Mouse (Mus musculus) midbrain, embryonic 16.5 days (tissue): ENCODE measurements around the gene Igsf8. TPM values are rescaled to one million over a fixed set of nuclear protein-coding genes. Genes with fewer than 3 reads are reported as not detected.

ENCODE experiments used
- ATAC-seq: fragments of 200-750 bp; cut with Nextera tagmentation; 2 replicates; pipeline ENCODE4 v1.8.0; 2017; ENCODE audit warnings: moderate TSS enrichment
- H3K27ac ChIP-seq: fragments of 300-500 bp; sonication (generic); 2 replicates; pipeline ENCODE4 v1.5.1; 2014; ENCODE audit warnings: mild to moderate bottlenecking, low read length, mixed read lengths
- H3K27me3 ChIP-seq: fragments of 300-500 bp; sonication (generic); 2 replicates; pipeline ENCODE4 v1.6.1; 2014; ENCODE audit warnings: low read depth, low read length, mixed read lengths; ENCODE audit not compliant: control insufficient read depth, insufficient read depth
- H3K36me3 ChIP-seq: fragments of 300-500 bp; sonication (generic); 2 replicates; pipeline ENCODE4 v1.6.1; 2014; ENCODE audit warnings: mild to moderate bottlenecking, low read length, moderate library complexity, mixed read lengths; ENCODE audit not compliant: control insufficient read depth, insufficient read depth
- H3K4me1 ChIP-seq: fragments of 300-500 bp; sonication (generic); 2 replicates; pipeline ENCODE4 v1.6.1; 2014; ENCODE audit warnings: mild to moderate bottlenecking, low read length, mixed read lengths; ENCODE audit not compliant: control insufficient read depth, insufficient read depth
- H3K4me2 ChIP-seq: fragments of 300-500 bp; sonication (generic); 2 replicates; pipeline ENCODE4 v1.6.1; 2014; ENCODE audit warnings: mild to moderate bottlenecking, low read length, mixed read lengths
- H3K4me3 ChIP-seq: fragments of 300-500 bp; sonication (generic); 2 replicates; pipeline ENCODE4 v1.5.1; 2014; ENCODE audit warnings: low read depth, mild to moderate bottlenecking, low read length, moderate library complexity, mixed read lengths
- H3K9ac ChIP-seq: fragments of 300-500 bp; sonication (generic); 2 replicates; pipeline ENCODE4 v1.6.1; 2014; ENCODE audit warnings: low read depth, low read length, mixed read lengths
- H3K9me3 ChIP-seq: fragments of 300-500 bp; sonication (generic); replicated peaks from 2 replicates; pipeline ENCODE4 v1.6.1; 2014; ENCODE audit warnings: mild to moderate bottlenecking, low read length, mixed read lengths; ENCODE audit not compliant: control insufficient read depth, poor library complexity, severe bottlenecking
- WGBS: fragments of 180-500 bp; shearing (Covaris S2); extraction: QIAGEN DNeasy Blood & Tissue Kit; methylation state at CpG from one replicate; pipeline ENCODE4 v1.1.7; 2014; 5-methylcytosine and 5-hydroxymethylcytosine counted together
- polyA plus RNA-seq: library from polyadenylated mRNA; unstranded; fragments of >200 nt; fragmentation: Nextera tagmentation; extraction: Ambion mirVana; gene quantifications from 2 replicates; pipeline ENCODE4 v1.2.1, GENCODE M21; 2015

Gene Igsf8
- polyA plus RNA-seq, 1 experiment from 2014 or later, result 63.9 TPM

GRCm38 (mm10) chr1:172340729-172341321 is 79.4 kb downstream of the Igsf8 start, which contains the start of gene Kcnj10:
TSS of gene Kcnj10 (plus strand) at chr1:172341210.
- peak within 1 kb of the TSS; percentile 51 for H3K9ac ChIP-seq
- peak within 1 kb of the TSS; percentile 42 for H3K4me3 ChIP-seq
- WGBS, result 1% methylated on average over 38 of the region's 38 CpGs
- peaks cover 9% of the 10 kb centered on the region for H3K4me1 ChIP-seq
- H3K9me3 ChIP-seq, result no peaks in the 10 kb centered on the region
- H3K4me2 ChIP-seq, result peak within 1 kb of the TSS; percentile 64
- peak; percentile 90 for ATAC-seq
- H3K27ac ChIP-seq, result peak within 1 kb of the TSS; percentile 65
- peaks cover 8% of the 10 kb centered on the region for H3K27me3 ChIP-seq
- no peaks in the 10 kb centered on the region for H3K36me3 ChIP-seq

- ATAC-seq, result peak; percentile 5
- Histone ChIP-seq H3K36me3 (no peaks in the 10 kb centered on the region), H3K4me3 (peak overlapping the region; percentile 42), H3K4me1 (peaks cover 9% of the 10 kb centered on the region), H3K27me3 (peaks cover 8% of the 10 kb centered on the region), H3K9ac (peak overlapping the region; percentile 51), H3K9me3 (no peaks in the 10 kb centered on the region), H3K4me2 (peak overlapping the region; percentile 64), H3K27ac (peak overlapping the region; percentile 6)
- 18% methylated on average over 10 of the region's 10 CpGs for WGBS
Measured at GRCm38 (mm10) chr1:172341386-172341785, 79.9 kb downstream of the Igsf8 start.

GRCm38 (mm10) chr1:172342729-172343128 is 81.3 kb downstream of the Igsf8 start:
- Histone ChIP-seq H3K4me1 (peaks cover 9% of the 10 kb centered on the region), H3K4me3 (peak overlapping the region; percentile 42; the same call in 1 of the 2 replicates), H3K9me3 (no peaks in the 10 kb centered on the region), H3K9ac (no peak overlapping the region), H3K27ac (peak overlapping the region; percentile 65), H3K4me2 (peak overlapping the region; percentile 22; the same call in 1 of the 2 replicates), H3K36me3 (no peaks in the 10 kb centered on the region), H3K27me3 (peaks cover 8% of the 10 kb centered on the region)
- WGBS, result 70% methylated on average over 1 of the region's 3 CpGs
- peak; percentile 73 for ATAC-seq

- 45% methylated on average over 3 of the region's 3 CpGs for WGBS
Measured at GRCm38 (mm10) chr1:172343914-172344313, 82.5 kb downstream of the Igsf8 start.

GRCm38 (mm10) chr1:172344820-172345219 is 83.4 kb downstream of the Igsf8 start:
- no peak overlapping the region for H3K4me2 ChIP-seq

More at GRCm38 (mm10) chr1:172343914-172344313, 82.5 kb downstream of the Igsf8 start:
- ATAC-seq, result no peak
- Histone ChIP-seq H3K36me3 (no peaks in the 10 kb centered on the region), H3K27ac (peak overlapping the region; percentile 30; the same call in 1 of the 2 replicates), H3K4me2 (peak overlapping the region; percentile 17; the same call in 1 of the 2 replicates), H3K27me3 (peaks cover 8% of the 10 kb centered on the region), H3K9me3 (no peaks in the 10 kb centered on the region), H3K4me3 (no peak overlapping the region), H3K9ac (no peak overlapping the region), H3K4me1 (peaks cover 9% of the 10 kb centered on the region)

GRCm38 (mm10) chr1:172346707-172347106 is 85.3 kb downstream of the Igsf8 start:
- Histone ChIP-seq H3K4me2 (no peak overlapping the region), H3K36me3 (no peaks in the 10 kb centered on the region), H3K27me3 (peaks cover under 1% of the 10 kb centered on the region; the same call in 1 of the 2 replicates), H3K27ac (no peak overlapping the region), H3K9me3 (no peaks in the 10 kb centered on the region), H3K9ac (no peak overlapping the region), H3K4me1 (peaks cover 10% of the 10 kb centered on the region), H3K4me3 (no peak overlapping the region)
- ATAC-seq, result no peak
- WGBS, result 88% methylated on average over 10 of the region's 10 CpGs

More at GRCm38 (mm10) chr1:172344820-172345219, 83.4 kb downstream of the Igsf8 start:
- 82% methylated on average over 7 of the region's 7 CpGs for WGBS
- ATAC-seq, result no peak
- H3K27ac ChIP-seq, result 0 out of 2 replicates have a peak overlapping the region, but pooled peaks have one; percentile 30
- no peak overlapping the region for H3K9ac ChIP-seq
- no peaks in the 10 kb centered on the region for H3K36me3 ChIP-seq
- H3K4me1 ChIP-seq, result peaks cover 12% of the 10 kb centered on the region
- no peak overlapping the region for H3K4me3 ChIP-seq
- no peaks in the 10 kb centered on the region for H3K9me3 ChIP-seq
- peaks cover 8% of the 10 kb centered on the region for H3K27me3 ChIP-seq

- H3K9ac ChIP-seq, result no peak overlapping the region
- WGBS, result 92% methylated on average over 12 of the region's 12 CpGs
- no peaks in the 10 kb centered on the region for H3K27me3 ChIP-seq
- H3K27ac ChIP-seq, result no peak overlapping the region
- no peak overlapping the region for H3K4me2 ChIP-seq
- no peaks in the 10 kb centered on the region for H3K36me3 ChIP-seq
- peaks cover 10% of the 10 kb centered on the region for H3K4me1 ChIP-seq
- no peaks in the 10 kb centered on the region for H3K9me3 ChIP-seq
- ATAC-seq, result no peak
- no peak overlapping the region for H3K4me3 ChIP-seq
Measured at GRCm38 (mm10) chr1:172347382-172347781, 85.9 kb downstream of the Igsf8 start.

GRCm38 (mm10) chr1:172349504-172349903 is 88.1 kb downstream of the Igsf8 start:
- Histone ChIP-seq H3K4me1 (peaks cover 10% of the 10 kb centered on the region), H3K27ac (peak overlapping the region; percentile 77), H3K4me2 (no peak overlapping the region), H3K4me3 (no peak overlapping the region), H3K36me3 (no peaks in the 10 kb centered on the region), H3K9me3 (no peaks in the 10 kb centered on the region), H3K27me3 (no peaks in the 10 kb centered on the region), H3K9ac (no peak overlapping the region)
- ATAC-seq, result no peak
- 36% methylated on average over 5 of the region's 5 CpGs for WGBS
